Mouse (Mus musculus) B cell, adult 2 months (primary cell): ENCODE results near the gene Dmwd.

Experiments used
- DNase-seq, 2 experiments: peaks; one replicate each; pipeline ENCODE4 v3.0.0; 2022

Dmwd gene

DNA sequence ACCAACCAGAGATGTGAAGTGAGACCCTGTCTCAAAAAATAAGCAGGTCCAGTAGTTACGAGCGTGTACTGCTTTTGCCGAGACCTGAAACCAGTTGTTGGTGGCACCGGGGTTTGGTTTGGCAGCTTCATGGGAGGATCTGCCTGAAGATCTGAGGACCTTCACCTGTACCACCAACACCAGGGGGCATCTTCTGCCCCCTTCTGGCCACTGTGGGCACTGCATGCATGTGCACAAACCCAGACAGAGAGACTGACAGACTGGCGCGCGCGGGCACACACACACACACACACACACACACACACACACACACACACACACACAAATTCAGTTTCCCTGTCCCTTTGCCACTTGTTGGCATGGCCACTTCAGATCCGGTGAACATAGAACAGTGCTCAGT lies 2.5 kb upstream of the Dmwd start:
- DNase-seq, result peak; percentile 74 to 75

DNA sequence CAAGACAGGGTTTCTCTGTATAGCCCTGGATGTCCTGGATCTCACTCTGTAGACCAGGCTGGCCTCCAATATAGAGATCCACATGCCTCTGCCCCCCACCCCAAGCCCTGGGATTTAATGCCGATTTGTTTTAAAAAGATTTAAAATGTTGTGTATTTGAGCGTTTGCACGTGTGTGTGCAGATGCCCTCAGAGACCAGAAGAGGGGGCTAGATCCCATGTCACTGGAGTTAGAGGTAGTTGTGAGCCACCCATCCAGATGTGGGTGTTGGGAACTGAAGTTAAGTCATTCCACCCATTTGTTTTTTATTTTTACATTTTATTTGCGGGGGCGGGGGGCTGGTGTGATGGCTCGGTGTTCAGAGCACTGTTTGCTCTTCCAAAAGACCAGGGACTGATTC lies 1.5 kb upstream of the Dmwd start:
- no peak for DNase-seq

DNA sequence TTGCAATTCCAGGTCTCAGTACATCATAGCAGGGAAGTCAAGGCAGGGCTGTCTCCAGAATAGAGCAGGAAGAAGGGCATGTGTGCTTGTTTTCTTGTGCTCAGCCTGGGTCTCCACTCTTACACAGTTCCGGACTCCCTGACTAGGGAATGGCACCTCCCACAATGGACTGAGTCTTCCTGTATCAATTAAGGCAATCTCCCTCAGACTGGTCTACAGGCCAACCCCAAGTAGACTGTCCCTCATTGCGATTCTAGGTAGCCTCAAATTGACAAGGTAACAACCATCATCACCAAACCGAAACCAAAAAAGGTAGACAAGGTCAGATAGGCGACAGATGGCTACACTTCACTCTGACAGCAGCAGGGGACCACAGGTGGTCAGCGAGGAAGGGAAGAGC lies 796 bp upstream of the Dmwd start:
- no peak for DNase-seq

DNA sequence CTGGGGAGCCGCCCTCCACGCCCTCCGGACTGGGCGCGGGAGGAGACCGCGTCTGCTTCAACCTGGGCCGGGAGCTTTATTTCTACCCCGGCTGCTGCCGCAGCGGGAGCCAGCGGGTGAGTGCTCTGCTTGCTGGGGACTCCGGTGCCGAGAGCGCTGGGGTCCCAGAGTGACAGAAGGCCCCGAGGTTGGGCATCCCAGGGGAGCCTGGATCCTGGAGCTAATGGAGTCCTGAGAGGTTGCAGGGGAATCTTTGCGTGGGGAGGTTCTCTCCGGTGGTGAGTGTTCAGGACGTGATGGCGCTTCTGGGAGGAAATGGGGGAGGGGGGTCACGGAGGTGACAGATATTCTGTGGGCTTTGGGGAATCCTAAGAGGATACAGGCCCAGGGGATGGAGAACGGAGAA lies 562 bp downstream of the Dmwd start:
- DNase-seq, result peak; percentile 28 to 46

DNA sequence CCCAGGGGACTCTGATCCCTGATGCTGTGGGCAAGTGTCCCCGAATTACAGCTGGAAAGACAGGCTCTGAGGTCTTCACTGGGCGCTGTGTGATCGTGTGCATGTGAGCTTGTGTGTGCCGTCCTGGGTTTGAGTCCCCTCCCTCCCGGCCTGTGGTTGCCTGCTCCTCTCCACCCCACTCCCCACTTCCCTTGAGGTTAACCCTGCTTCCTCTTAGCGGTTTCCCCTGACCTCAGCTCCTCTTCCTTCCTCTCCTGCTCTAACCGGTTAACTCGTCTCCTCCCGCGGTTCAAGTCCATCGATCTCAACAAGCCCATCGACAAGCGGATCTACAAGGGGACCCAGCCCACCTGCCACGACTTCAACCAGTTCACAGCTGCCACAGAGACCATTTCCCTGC lies 1.7 kb downstream of the Dmwd start:
- DNase-seq, result peak; percentile 83 to 88

DNA sequence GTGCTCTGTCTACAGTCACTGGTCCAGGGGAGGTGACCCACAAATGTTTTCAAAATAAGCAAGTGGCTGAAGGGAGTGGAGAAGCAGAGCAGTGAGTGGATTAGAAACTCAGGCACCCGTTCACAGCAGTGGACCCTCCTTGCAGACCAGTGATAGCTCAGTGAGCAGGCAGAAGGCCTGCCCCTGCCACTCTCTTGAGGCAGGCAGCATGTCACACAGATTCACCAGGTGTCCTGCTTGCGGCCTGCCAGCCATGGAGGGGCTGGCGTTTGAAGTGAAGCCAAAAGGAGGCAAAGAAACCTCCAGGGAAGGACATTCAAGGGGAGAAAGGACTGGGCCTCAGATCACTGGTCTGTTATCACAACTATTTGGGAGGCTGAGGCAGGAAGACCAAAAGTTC lies 2.7 kb downstream of the Dmwd start:
- no peak for DNase-seq

DNA sequence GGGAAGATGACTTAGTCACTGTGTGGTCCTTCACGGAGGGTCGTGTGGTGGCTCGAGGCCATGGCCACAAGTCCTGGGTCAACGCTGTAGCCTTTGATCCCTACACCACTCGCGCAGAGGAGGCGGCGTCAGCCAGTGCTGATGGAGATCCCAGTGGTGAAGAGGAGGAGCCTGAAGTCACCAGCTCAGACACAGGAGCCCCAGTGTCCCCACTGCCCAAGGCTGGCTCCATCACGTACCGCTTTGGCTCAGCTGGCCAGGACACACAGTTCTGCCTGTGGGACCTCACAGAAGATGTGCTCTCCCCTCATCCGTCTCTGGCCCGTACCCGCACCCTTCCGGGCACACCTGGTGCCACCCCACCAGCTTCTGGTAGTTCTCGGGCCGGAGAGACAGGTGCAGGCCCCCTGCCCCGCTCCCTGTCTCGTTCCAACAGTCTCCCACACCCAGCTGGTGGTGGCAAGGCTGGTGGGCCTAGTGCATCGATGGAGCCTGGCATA lies 4.5 kb downstream of the Dmwd start:
- no peak for DNase-seq

DNA sequence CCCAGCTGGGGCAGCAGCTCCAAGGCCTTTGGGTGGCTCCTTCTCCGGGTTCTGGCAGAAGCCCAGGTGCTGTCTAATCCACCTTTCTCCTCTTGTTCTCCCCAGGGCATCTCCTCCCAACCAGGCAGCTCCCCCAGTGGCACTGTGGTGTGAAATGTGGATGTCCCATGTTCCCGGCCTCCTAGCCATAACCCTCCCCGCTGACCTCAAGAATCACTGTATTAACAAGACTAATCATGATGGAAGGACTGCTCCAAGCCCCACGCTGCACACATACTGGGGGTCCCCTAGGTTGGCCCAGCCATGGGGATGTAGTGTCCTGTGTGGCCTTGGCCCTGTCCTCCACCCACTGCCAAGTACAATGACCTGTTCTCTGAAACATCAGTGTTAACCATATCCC lies 6.1 kb downstream of the Dmwd start:
- DNase-seq, result no peak

DNA sequence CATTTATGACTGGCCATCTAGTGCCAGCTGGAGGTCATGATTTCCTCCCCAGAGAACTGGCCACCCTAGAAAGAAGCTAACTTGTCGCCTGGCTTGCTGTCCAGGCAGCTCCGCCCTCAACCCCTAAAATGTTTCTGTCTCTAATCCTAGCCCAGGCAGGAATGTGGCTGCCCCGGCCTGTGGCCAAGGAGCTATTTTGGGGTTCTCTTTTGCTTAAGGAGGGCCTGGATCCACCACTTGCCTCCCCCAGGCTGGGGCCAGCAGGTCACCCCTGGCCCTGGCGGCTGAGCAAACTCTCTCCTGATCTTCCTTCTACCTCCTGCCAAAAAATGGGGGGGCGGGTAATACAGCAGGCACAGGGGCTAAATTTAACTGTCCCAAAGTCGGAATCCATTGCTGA lies 7.1 kb downstream of the Dmwd start:
- no peak for DNase-seq

DNA sequence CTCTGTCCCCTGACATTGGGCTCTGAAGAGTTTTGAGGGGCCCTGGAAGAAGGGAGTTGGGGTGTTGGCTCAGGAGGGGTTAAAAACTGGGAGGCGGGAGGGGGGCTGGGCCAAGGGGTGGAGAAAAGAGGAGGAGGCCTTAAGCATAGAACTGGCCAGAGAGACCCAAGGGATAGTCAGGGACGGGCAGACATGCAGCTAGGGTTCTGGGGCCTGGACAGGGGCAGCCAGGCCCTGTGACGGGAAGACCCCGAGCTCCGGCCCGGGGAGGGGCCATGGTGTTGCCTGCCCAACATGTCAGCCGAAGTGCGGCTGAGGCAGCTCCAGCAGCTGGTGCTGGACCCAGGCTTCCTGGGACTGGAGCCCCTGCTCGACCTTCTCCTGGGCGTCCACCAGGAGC lies 7.7 kb downstream of the Dmwd start, which contains the start of gene Dmpk:
Gene Dmpk, plus strand, starts transcription at position 149 of the 400 bp plus-strand sequence.
- DNase-seq, result no peak

DNA sequence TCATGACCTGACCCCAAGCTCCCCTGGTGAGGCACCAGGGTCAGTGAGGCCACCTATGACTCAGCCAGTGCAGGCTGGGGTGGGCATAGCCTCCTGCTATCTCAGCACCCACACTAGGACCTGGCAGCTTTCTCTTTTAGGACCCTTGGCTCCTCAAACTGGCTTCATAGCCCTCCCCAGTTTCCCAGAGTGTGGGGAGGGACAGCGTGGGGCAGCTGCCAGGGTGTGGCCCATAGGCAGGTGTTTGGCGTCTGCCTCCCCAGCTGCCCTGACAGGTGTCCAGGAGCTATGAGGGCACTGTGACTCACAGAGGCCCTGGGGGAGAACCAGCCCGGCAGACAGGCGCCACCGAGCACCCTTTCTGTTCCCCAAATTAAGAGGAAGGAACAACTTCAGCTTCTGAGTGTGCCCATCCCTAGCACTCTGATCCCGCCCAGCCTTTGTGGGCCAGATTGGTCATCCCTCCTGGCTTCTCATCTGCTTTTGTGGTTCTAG lies 8.3 kb downstream of the Dmwd start:
- peak; percentile 84 to 88 for DNase-seq

DNA sequence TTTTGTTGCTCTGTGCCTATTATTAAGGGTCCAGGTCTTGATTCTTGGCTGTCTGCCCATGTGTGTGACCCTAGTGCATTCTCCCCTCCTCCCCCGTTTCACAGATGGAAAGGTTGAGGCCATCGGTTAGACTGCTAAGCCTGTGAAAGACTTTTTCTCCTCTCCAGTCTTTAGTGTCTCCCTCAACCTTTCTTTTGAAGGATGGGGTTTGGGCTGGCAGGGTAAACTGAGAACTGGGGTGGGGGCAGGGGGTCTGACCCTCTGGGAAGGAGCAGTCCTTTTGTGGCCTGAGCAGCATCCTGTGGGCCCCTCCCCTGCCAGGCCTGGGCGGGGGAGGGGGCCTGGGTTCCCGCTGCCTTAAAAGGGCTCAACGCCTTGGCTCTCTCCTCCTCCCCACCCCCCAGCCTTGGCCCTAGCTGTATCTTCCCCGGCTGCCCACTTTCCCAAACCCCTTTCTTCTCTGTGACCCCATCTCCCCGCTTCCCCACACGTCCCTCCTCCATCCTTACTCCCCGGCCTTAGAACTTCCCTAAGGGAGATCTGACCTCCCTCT lies 9.0 kb downstream of the Dmwd start:
- no peak for DNase-seq

DNA sequence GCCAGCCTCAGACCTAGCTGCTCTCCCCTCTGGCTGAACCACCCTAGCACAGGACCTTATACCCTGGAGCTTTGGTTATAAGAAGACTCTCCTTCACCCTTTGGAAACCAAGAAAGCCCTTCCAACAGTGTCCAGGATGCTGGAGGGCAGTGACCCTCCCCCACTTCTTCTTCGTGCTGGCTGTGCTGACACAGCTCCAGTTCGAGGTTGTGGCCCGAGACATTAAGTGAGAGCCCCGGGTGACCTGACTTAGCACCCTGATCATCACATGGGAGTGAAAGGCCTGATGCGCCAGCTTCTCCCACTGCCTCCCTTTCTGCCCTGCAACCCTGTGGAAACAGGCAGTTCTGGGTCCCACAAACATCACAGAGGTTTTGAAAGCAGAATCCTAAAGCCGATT lies 9.5 kb downstream of the Dmwd start:
- DNase-seq, result peak in 1 of 2 experiments; percentile 22

DNA sequence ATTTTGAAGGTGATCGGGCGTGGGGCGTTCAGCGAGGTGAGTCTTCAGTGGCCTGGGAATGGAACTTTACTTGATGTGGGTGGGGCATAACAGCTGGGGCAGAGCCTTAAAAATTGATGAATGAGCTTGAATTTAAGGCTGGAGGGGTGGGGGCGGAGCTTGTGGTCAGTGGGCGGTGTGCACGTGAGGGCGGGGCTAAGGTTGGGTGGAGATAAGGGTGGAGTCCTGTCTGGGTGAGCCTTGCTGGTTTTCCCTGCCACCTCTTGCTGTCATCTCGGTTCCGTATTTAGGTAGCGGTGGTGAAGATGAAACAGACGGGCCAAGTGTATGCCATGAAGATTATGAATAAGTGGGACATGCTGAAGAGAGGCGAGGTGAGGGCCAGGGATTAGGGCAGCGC lies 10.0 kb downstream of the Dmwd start:
- DNase-seq, result peak; percentile 87 to 89

DNA sequence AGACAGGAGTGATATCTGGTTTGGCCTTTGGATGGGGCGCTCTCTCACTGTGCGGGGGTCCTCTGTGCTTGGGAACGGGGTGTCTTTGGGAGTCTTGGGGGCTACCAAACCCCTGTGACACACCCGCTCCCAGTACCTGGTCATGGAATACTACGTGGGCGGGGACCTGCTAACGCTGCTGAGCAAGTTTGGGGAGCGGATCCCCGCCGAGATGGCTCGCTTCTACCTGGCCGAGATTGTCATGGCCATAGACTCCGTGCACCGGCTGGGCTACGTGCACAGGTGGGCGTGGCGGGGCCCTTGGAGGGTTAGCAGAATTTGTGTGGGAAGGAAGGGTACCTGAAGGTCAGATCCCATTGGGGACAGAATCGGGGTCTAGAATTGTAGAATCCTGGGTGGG lies 10.7 kb downstream of the Dmwd start:
- no peak for DNase-seq

DNA sequence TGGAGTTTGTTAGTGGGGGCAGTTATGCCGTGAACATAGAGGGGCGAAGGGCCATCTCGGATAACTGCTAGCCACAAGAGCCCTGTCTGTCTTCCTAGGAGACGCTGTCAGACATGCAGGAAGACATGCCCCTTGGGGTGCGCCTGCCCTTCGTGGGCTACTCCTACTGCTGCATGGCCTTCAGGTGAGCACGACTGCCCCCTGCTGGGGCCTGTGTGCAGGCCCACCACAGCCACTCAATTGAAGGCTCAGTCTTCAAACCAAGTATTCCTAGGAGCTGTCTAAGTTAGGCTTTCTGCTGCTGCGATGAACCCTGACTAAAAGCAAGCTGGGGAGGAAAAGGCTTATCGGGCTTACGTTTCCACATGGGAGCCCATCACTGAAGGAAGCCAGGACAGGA lies 12.8 kb downstream of the Dmwd start:
- DNase-seq, result peak; percentile 88

DNA sequence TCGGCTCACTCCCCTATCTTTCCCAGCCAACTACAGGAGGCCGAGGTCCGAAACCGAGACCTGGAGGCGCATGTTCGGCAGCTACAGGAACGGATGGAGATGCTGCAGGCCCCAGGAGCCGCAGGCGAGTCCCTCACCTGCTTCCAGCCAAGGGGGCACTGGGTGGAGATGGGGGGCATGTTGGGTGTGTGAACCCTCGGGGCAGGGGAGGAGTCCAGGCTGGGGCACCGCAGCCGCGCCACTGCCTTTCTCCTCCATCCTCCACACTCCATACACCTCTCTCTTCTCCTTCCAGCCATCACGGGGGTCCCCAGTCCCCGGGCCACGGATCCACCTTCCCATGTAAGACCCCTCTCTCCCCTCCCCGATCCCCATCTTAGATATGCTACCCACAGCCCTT lies 15.9 kb downstream of the Dmwd start:
- no peak for DNase-seq

DNA sequence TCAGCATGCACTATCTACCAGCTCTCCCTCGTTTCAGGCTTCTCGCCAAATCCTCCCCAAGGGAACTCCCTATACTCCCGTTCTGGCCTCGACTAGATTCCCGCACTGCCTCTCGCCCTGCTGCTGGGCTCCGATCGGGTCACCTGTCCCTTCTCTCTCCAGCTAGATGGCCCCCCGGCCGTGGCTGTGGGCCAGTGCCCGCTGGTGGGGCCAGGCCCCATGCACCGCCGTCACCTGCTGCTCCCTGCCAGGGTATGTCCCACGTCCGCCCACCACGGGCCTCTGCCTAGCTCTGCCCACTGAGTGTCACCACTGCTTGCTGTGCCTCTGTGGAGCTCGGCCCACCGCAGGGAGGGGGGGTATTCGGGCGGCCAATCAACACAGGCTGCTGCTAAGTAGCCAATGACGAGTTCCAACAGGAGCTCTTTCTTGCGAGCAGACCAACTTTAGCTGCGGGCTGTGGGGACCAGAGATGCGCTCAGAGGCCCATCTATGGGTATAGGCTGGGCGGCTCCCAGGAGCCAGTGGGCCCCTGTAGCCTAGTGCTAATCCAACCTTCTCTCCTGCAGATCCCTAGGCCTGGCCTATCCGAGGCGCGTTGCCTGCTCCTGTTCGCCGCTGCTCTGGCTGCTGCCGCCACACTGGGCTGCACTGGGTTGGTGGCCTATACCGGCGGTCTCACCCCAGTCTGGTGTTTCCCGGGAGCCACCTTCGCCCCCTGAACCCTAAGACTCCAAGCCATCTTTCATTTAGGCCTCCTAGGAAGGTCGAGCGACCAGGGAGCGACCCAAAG lies 16.6 kb downstream of the Dmwd start:
- DNase-seq, result peak in 1 of 2 experiments; percentile 43

DNA sequence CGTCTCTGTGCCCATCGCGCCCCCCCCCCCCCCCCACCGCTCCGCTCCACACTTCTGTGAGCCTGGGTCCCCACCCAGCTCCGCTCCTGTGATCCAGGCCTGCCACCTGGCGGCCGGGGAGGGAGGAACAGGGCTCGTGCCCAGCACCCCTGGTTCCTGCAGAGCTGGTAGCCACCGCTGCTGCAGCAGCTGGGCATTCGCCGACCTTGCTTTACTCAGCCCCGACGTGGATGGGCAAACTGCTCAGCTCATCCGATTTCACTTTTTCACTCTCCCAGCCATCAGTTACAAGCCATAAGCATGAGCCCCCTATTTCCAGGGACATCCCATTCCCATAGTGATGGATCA lies 17.1 kb downstream of the Dmwd start:
- peak; percentile 93 to 94 for DNase-seq

DNA sequence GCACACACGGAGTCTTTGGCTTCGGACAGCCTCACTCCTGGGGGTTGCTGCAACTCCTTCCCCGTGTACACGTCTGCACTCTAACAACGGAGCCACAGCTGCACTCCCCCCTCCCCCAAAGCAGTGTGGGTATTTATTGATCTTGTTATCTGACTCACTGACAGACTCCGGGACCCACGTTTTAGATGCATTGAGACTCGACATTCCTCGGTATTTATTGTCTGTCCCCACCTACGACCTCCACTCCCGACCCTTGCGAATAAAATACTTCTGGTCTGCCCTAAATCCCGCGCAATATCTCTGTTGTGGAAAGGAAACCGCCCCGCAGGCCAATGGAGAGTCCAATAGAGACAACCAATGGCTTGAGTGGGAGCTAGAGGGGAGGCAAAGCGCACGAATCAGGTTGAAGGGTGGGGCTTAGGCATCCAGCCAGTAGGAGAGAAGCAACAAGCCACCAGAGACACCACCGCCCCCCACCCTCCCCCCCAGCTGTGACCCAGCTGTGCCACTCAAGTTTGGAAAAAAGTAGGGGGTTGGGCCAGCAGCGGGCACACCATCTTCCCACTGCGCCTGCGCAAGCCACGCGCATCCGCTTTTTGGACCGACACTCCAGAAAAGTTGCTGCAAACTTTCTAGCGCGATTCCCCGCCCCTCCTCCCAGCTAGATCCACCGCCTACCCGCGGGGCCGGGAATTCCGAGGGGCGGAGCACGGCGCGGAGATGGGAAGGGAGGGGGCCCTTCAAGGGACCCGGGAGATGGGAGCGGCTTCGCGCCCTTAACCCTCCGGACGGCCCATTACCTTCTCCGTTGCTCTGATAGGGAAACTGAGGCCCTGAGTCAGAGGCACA lies 17.7 kb downstream of the Dmwd start:
- DNase-seq, result peak; percentile 77 to 79

DNA sequence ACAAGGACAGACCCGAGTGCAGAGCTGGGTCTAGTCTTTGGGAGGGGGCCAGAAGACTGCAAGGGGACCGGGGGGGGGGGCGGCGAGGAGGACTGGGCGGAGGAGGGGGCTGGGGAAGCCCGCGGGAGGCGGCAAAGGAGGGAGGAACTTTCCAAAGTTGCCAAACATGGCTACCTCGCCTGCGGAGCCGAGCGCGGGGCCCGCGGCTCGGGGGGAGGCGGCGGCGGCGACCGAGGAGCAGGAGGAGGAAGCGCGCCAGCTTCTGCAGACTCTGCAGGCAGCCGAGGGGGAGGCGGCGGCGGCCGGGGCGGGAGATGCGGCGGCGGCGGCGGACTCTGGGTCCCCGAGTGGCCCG lies 18.4 kb downstream of the Dmwd start, which contains the start of gene Six5:
Gene Six5, plus strand, starts transcription at position 124 of the 355 bp plus-strand sequence.
- peak; percentile 50 to 55 for DNase-seq

DNA sequence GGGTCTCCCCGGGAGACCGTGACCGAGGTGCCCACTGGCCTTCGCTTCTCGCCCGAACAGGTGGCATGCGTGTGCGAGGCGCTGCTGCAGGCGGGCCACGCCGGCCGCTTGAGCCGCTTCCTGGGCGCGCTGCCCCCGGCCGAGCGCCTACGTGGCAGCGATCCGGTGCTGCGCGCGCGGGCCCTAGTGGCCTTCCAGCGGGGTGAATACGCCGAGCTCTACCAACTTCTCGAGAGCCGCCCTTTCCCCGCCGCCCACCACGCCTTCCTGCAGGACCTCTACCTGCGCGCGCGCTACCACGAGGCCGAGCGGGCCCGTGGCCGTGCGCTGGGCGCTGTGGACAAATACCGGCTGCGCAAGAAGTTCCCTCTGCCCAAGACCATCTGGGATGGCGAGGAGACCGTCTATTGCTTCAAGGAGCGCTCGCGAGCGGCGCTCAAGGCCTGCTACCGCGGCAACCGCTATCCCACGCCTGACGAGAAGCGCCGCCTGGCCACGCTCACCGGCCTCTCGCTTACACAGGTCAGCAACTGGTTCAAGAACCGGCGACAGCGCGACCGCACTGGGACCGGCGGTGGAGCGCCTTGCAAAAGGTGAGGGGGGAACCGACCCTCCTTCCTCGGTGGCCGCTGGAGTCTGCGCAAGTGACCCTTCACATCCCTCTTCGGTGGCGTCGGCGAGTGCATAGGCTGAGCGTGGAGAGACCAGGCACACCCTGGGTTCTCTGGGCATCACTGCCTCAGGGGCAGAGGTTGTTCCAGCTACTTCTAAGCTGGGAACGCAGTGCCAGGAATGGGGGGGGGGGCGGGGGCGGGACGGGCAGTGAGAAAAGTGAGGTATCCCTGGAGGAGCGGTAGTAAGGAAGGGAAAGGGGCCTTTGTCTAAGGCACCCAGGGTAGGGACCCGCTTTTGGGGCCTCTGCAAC lies 19.1 kb downstream of the Dmwd start:
- peak; percentile 39 to 48 for DNase-seq
